Mouse (Mus musculus) layer of hippocampus, postnatal 25 days (tissue): ENCODE results near the gene Maml3. TPM values are rescaled to one million over a fixed set of nuclear protein-coding genes. Genes with fewer than 3 reads are reported as not detected.

ENCODE experiments used
- DNase-seq, 2 experiments: peaks; one replicate each; pipeline ENCODE4 v3.0.0; 2022; ENCODE audit warnings: mixed read lengths in 2 of 2, low spot score in 1 of 2; ENCODE audit errors: extremely low spot score in 1 of 2
- total RNA-seq, 2 experiments: library from RNA; stranded (reverse); gene quantifications; 2 replicates each; pipeline ENCODE4 v1.2.3; 2021

Gene Maml3
- total RNA-seq, 2 experiments from 2014 or later, result 7.3 to 10.0 TPM

- DNase-seq, result no peak
These were observed 222.9 kb downstream of the Maml3 start for GRCm38 (mm10) chr3:51881981-51882380.

- DNase-seq, result no peak
These were observed 223.5 kb downstream of the Maml3 start for GRCm38 (mm10) chr3:51881393-51881792.

GRCm38 (mm10) chr3:51880506-51881036 is 224.3 kb downstream of the Maml3 start:
- no peak for DNase-seq

GRCm38 (mm10) chr3:51879211-51879610 is 225.7 kb downstream of the Maml3 start:
- no peak for DNase-seq

- no peak for DNase-seq
These were observed 226.3 kb downstream of the Maml3 start for GRCm38 (mm10) chr3:51878577-51878976.

- DNase-seq, result no peak
These were observed 228.1 kb downstream of the Maml3 start for GRCm38 (mm10) chr3:51876729-51877128.

GRCm38 (mm10) chr3:51875629-51876028 is 229.2 kb downstream of the Maml3 start:
- no peak for DNase-seq

- DNase-seq, result no peak
These were observed 230.6 kb downstream of the Maml3 start for GRCm38 (mm10) chr3:51874252-51874651.

GRCm38 (mm10) chr3:51872771-51873170 is 232.1 kb downstream of the Maml3 start:
- no peak for DNase-seq

GRCm38 (mm10) chr3:51871346-51871745 is 233.5 kb downstream of the Maml3 start:
- DNase-seq, result no peak

- DNase-seq, result no peak
These were observed 234.9 kb downstream of the Maml3 start for GRCm38 (mm10) chr3:51869980-51870379.

GRCm38 (mm10) chr3:51868857-51869256 is 236.0 kb downstream of the Maml3 start:
- DNase-seq, result no peak

GRCm38 (mm10) chr3:51866446-51866845 is 238.4 kb downstream of the Maml3 start:
- no peak for DNase-seq

- DNase-seq, result no peak
These were observed 243.2 kb downstream of the Maml3 start for GRCm38 (mm10) chr3:51861631-51862030.

GRCm38 (mm10) chr3:51860458-51860857 is 244.4 kb downstream of the Maml3 start:
- DNase-seq, result no peak

GRCm38 (mm10) chr3:51859208-51859607 is 245.7 kb downstream of the Maml3 start:
- DNase-seq, result no peak

- DNase-seq, result no peak
These were observed 250.7 kb downstream of the Maml3 start for GRCm38 (mm10) chr3:51854152-51854551.

- no peak for DNase-seq
These were observed 251.3 kb downstream of the Maml3 start for GRCm38 (mm10) chr3:51853610-51854009.

GRCm38 (mm10) chr3:51852692-51853091 is 252.2 kb downstream of the Maml3 start:
- DNase-seq, result no peak

GRCm38 (mm10) chr3:51851596-51851995 is 253.3 kb downstream of the Maml3 start:
- DNase-seq, result no peak

- DNase-seq, result no peak
These were observed 255.4 kb downstream of the Maml3 start for GRCm38 (mm10) chr3:51849462-51849861.

- DNase-seq, result no peak
These were observed 257.6 kb downstream of the Maml3 start for GRCm38 (mm10) chr3:51847262-51847661.

GRCm38 (mm10) chr3:51844255-51844654 is 260.6 kb downstream of the Maml3 start:
- DNase-seq, result no peak
